ENCODE assay signal across 9 mouse cellular contexts in genomic region chr15:84775421-84776174, GRCm38 (mm10). TPM values are rescaled to one million over a fixed set of nuclear protein-coding genes. Genes with fewer than 3 reads are reported as not detected.
DNase-seq lines count a peak whose midpoint lies in the region; ATAC-seq and TF ChIP-seq lines count a peak whose summit lies in the region.
"Had no signal": no experiment of that assay in that cellular context is flagged by ENCODE, and none has a peak within 500 bp of the region (broad histone marks: within the 10 kb centered on the region; RNA-seq: fewer than 3 reads in every experiment).

No protein-coding gene starts in this region.

- no peak for ATAC-seq in lung, postnatal 0 days
- no peak; the same call in 1 of the 2 replicates for ATAC-seq in limb, embryonic 14.5 days (ENCODE audit: low FRiP score, low read depth)

- H3K27ac ChIP-seq in lung, postnatal 0 days (ENCODE audit: low read length), result no peak overlapping the region
- no peak overlapping the region for H3K27ac ChIP-seq in limb, embryonic 14.5 days (replicated peaks; ENCODE audit: low read depth, low read length)

- 42% methylated on average over 20 of the region's 20 CpGs for WGBS in lung, postnatal 0 days
- WGBS in limb, embryonic 14.5 days, result 41% methylated on average over 20 of the region's 20 CpGs

- H3K4me1 ChIP-seq in lung, postnatal 0 days (ENCODE audit: insufficient read depth, low read depth, low read length), result no peaks in the 10 kb centered on the region
- H3K4me1 ChIP-seq in limb, embryonic 14.5 days (ENCODE audit: control insufficient read depth, insufficient read depth, low read length), result no peaks in the 10 kb centered on the region

- no peak overlapping the region for H3K9ac ChIP-seq in lung, postnatal 0 days (replicated peaks; ENCODE audit: low read depth)
- H3K9ac ChIP-seq in limb, embryonic 14.5 days (ENCODE audit: low read depth, low read length, severe bottlenecking), result no peak overlapping the region

- no peak for TF ChIP-seq EP300 in lung, postnatal 0 days (IDR thresholded peaks at IDR 0.05)

- peak; percentile 58 to 73 for DNase-seq in cerebellum, postnatal 14 days
- no peak for DNase-seq in cerebellum, adult 18-20 months
- peak; percentile 19 for DNase-seq in lung, postnatal 10 days
- no peak for DNase-seq in lung, postnatal 0 days (ENCODE audit: low spot score)
- DNase-seq in limb, embryonic 14.5 days (ENCODE audit: low spot score), result peak; percentile 36
- DNase-seq in adrenal gland, postnatal 36 days, result no peak
- no peak for DNase-seq in heart, adult 9 months (ENCODE audit: low spot score in 2 of 2)
- DNase-seq in adrenal gland, adult 18-20 months (ENCODE audit: low spot score in 2 of 2), result no peak

- H3K9me3 ChIP-seq in lung, postnatal 0 days (ENCODE audit: low read length), result no peaks in the 10 kb centered on the region
- H3K9me3 ChIP-seq in limb, embryonic 14.5 days (ENCODE audit: control insufficient read depth, low read length), result no peaks in the 10 kb centered on the region

- no peak overlapping the region for H3K4me3 ChIP-seq in lung, postnatal 0 days (ENCODE audit: low read depth, low read length)
- H3K4me3 ChIP-seq in limb, embryonic 14.5 days (replicated peaks; ENCODE audit: low read length), result no peak overlapping the region

- H3K4me2 ChIP-seq in lung, postnatal 0 days (replicated peaks; ENCODE audit: low read depth, low read length), result no peak overlapping the region
- H3K4me2 ChIP-seq in limb, embryonic 14.5 days (replicated peaks; ENCODE audit: low read depth, low read length, severe bottlenecking), result no peak overlapping the region

- no peak for TF ChIP-seq POLR2A in limb, embryonic 14.5 days (IDR thresholded peaks at IDR 0.05; ENCODE audit: borderline replicate concordance, extremely low read depth, insufficient read depth, insufficient read length)

- no peaks in the 10 kb centered on the region for H3K36me3 ChIP-seq in lung, postnatal 0 days (ENCODE audit: insufficient read depth, low read length)
- no peaks in the 10 kb centered on the region for H3K36me3 ChIP-seq in limb, embryonic 14.5 days (ENCODE audit: control insufficient read depth, insufficient read depth, low read length)

- no peaks in the 10 kb centered on the region for H3K27me3 ChIP-seq in lung, postnatal 0 days (replicated peaks; ENCODE audit: insufficient read depth, low read length)
- H3K27me3 ChIP-seq in limb, embryonic 14.5 days (ENCODE audit: control insufficient read depth, insufficient read depth, low read length), result no peaks in the 10 kb centered on the region

- TF ChIP-seq CTCF in lung, postnatal 0 days (IDR thresholded peaks at IDR 0.05), result no peak

RNA-seq across cellular contexts. Expression of gene Arhgap8, which starts 55.7 kb away (rescaled TPM):
- polyA plus RNA-seq in lung, postnatal 0 days (2015; fragmentation: Nextera tagmentation; extraction: Ambion mirVana), result 15.9 and 19.4 TPM in 2 replicates
- polyA plus RNA-seq in limb, embryonic 14.5 days (2012; rRNA removed), result 5.2 and 5.4 TPM in 2 replicates
- polyA plus RNA-seq in limb, embryonic 14.5 days (2014; fragmentation: Nextera tagmentation; extraction: Ambion mirVana), result 7.0 and 8.2 TPM in 2 replicates
- 1 to 10 TPM in 1 of 2 experiments, under 1 TPM in 1; 0.56 to 1.1 TPM for total RNA-seq in adrenal gland, postnatal 36 days (2021)
- 1 to 10 TPM in 1 of 2 experiments, under 1 TPM in 1; 0.53 to 1.3 TPM for total RNA-seq in adrenal gland, adult 18-20 months (2021)
- total RNA-seq: monocyte, adult 5-6 weeks had no signal

Comparison
In these comparisons a context has a peak if more than half of its experiments do, and no peak if none do; other contexts are left out.
1. DNase-seq: peak in cerebellum, postnatal 14 days (2 of 2), lung, postnatal 10 days (single experiment) and limb, embryonic 14.5 days (single experiment); none in cerebellum, adult 18-20 months (0 of 2), lung, postnatal 0 days (single experiment), adrenal gland, postnatal 36 days (0 of 2), heart, adult 9 months (0 of 2) and adrenal gland, adult 18-20 months (0 of 2).